Mouse (Mus musculus) Patski (cell line): ENCODE data around the gene Slc17a3. TPM values are rescaled to one million over a fixed set of nuclear protein-coding genes. Genes with fewer than 3 reads are reported as not detected.

ENCODE experiments used
- ATAC-seq: fragments of 100-300 bp; one replicate; pipeline ENCODE4 v1.8.0; 2021
- CTCF ChIA-PET: fragments of 350-600 bp; sonication (Branson Sonifier 250); formaldehyde crosslinking; loops from one replicate; lab custom pipeline; 2022; ENCODE audit warnings: inconsistent platforms; lab: Charles Lee
- POLR2A ChIA-PET: fragments of 350-600 bp; sonication (Branson Sonifier 250); formaldehyde crosslinking; loops from one replicate; lab custom pipeline; 2022; ENCODE audit warnings: antibody characterized with exemption, inconsistent platforms; lab: Charles Lee
- DNase-seq: peaks from one replicate; pipeline ENCODE4 v3.0.0-alpha.2; 2011; ENCODE audit warnings: low read depth, low spot score
- H3K27me3 ChIP-seq: fragments of 371-371 bp; one replicate; pipeline ENCODE4 v1.5.1; 2021
- CTCF ChIP-seq: fragments of 100-300 bp; IDR thresholded peaks from one replicate; pipeline ENCODE4 v1.5.1; 2021
- in situ Hi-C: fragments of 300-500 bp; cut with MboI; formaldehyde crosslinking; loops from 3 replicates; pipeline ENCODE4 v1.11.1; 2018; ENCODE audit warnings: low pct_unique_long_range_greater_than_20kb, mixed read lengths
- polyA plus RNA-seq: library from polyadenylated mRNA; unstranded; gene quantifications from one replicate; pipeline ENCODE4 v1.2.3, GENCODE M21; 2021

Gene Slc17a3
- polyA plus RNA-seq, result 0.06 TPM

- H3K27me3 ChIP-seq, result peaks cover 27% of the 10 kb centered on the region
- DNase-seq, result no peak
- ChIA-PET CTCF (interaction anchor here (0.9 kb wide), 1 partner anchor 14 kb away, joined by 3 read pairs; no protein-coding TSS in a partner anchor), POLR2A (no interaction called here)
- TF ChIP-seq CTCF, result no peak
- in situ Hi-C loops, result loop anchor here (5.0 kb wide), 1 partner anchor 458 kb away; no protein-coding TSS in a partner anchor
- ATAC-seq, result no peak
Observed at GRCm38 (mm10) chr13:23839308-23839707, at the start of gene Slc17a3. Slc17a3 (plus strand) TSS chr13:23839434.

DNA sequence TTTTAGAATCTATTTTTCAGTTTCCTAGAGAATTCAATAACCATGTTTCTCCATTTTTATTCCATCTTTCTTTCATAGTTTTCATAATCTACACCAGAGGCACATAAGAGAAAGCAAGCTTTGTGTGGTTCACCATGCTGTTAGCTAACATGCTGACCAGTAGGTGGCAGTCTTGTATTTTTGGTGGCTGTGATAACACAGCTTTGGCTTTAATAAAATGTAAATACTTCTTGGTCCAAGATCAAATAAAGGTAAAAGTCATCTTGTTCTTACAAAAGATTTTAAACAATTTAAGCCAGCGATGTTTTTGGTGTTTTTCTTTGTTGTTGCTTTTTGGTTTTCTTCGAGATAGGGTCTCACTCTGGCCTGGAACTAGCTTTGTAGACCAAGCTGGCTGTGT lies 46.7 kb upstream of the Slc17a3 start:
- ChIA-PET POLR2A (no interaction called here), CTCF (interaction anchor here (0.8 to 1.4 kb wide), 8 partner anchors 11 to 516 kb away, joined by 3 to 4 read pairs (median 3); no protein-coding TSS in a partner anchor)
- peaks cover 12% of the 10 kb centered on the region for H3K27me3 ChIP-seq
- ATAC-seq (no peak), DNase-seq (peak; percentile 10)
- in situ Hi-C loops, result loop anchor here (10.0 kb wide), 1 partner anchor 522 kb away; no protein-coding TSS in a partner anchor
- TF ChIP-seq CTCF, result peak; percentile 78

GRCm38 (mm10) chr13:23799405-23799804 lies 39.8 kb upstream of the Slc17a3 start:
- no peak for DNase-seq
- peaks cover 4% of the 10 kb centered on the region for H3K27me3 ChIP-seq
- no peak for TF ChIP-seq CTCF
- CTCF ChIA-PET, result interaction anchor here (0.9 kb wide), 1 partner anchor 13 kb away, joined by 3 read pairs; no protein-coding TSS in a partner anchor
- no peak for ATAC-seq
- POLR2A ChIA-PET, result no interaction called here
- in situ Hi-C loops, result loop anchor here (10.0 kb wide), 1 partner anchor 515 kb away; no protein-coding TSS in a partner anchor

GRCm38 (mm10) chr13:23804532-23804931 lies 34.7 kb upstream of the Slc17a3 start:
- no peak for DNase-seq
- POLR2A ChIA-PET, result no interaction called here
- ATAC-seq, result no peak
- CTCF ChIA-PET, result interaction anchor here (0.7 to 1.2 kb wide), 2 partner anchors 11 to 12 kb away, joined by 4 to 5 read pairs; no protein-coding TSS in a partner anchor
- in situ Hi-C loops, result no loop called here
- H3K27me3 ChIP-seq, result peaks cover 24% of the 10 kb centered on the region
- no peak for TF ChIP-seq CTCF

DNA sequence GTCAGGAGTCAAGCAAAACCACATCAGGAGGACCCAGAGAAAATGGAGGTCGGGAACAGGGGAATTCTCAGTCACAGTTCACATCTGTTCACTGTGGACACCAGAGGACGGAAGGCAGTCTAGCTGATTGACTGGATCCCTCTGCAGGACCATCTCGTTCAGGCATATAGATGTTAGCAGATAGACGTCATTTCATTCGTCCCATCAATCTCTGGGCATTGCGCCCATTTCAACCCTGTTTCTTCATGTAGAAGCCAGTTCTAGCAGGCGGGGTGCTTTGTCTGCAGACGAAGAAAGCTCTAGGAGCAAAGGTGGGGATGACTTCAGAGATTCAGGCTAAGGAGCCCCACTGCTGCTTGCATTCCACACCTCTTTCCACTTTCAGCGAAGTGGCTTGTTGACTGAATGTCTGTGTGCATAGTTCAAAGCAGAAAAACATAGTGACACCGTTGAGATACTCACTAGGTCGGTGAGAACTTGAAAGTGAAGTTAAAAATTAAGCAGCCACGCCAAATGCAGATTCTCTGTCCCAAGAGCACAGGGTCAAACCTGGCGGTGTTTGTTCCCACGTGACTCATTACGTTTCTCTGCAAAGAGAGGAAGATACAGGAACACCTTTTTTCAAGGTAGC lies 32.7 kb upstream of the Slc17a3 start, which contains the start of gene Slc17a2:
Gene Slc17a2, plus strand, starts transcription at position 572 of the 631 bp plus-strand sequence.
- in situ Hi-C loops, result no loop called here
- H3K27me3 ChIP-seq, result peaks cover 39% of the 10 kb centered on the region
- no peak for DNase-seq
- POLR2A ChIA-PET, result no interaction called here
- CTCF ChIA-PET, result interaction anchor here (0.9 kb wide), 1 partner anchor 14 kb away, joined by 4 read pairs; no protein-coding TSS in a partner anchor
- no peak for ATAC-seq
- TF ChIP-seq CTCF, result no peak

GRCm38 (mm10) chr13:23816148-23816547 lies 23.1 kb upstream of the Slc17a3 start:
- H3K27me3 ChIP-seq, result peaks cover 34% of the 10 kb centered on the region
- ChIA-PET CTCF (interaction anchor here (1.1 to 1.8 kb wide), 2 partner anchors 12 to 23 kb away, joined by 3 to 5 read pairs; no protein-coding TSS in a partner anchor), POLR2A (no interaction called here)
- in situ Hi-C loops, result no loop called here
- TF ChIP-seq CTCF, result peak; percentile 45
- ATAC-seq, result no peak
- DNase-seq, result no peak

DNA sequence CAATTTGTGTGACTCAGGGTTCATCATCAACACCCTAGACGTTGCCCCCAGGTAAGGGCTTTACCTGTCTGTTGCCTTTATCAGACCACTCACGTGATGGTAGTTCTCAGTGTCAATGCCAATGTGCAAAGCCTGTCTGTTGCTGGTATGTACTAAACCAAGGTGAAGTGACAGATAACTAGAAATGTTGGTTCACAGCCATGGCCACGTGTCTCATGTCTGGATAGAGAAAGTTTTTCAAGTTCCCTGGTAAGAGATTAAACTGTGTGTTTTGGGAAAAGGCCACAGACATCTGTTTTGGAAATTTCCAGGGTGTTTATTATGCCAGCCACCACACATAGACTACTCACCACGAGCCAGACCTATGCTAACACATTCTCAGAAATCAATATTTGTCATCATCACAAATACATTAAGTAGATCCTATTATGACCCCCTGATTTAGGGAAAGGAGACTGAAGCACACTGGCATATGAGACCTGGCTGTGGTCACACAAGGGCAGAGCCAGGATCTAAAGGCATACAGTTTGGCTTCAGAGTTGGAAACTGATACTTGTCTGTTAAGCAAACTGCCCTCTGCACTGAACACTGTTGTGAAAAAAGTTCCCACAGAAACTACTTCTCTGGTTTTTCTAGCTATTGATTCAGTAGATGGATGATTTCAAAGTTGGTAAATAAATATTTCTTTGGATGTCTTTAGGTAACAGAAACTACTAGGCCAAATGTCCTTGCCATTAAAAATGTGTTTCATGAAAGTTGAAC lies 18.9 kb upstream of the Slc17a3 start:
- POLR2A ChIA-PET, result interaction anchor here (1.4 kb wide), 1 partner anchor 65 kb away, joined by 3 read pairs; no protein-coding TSS in a partner anchor
- DNase-seq (no peak), ATAC-seq (no peak)
- in situ Hi-C loops, result no loop called here
- peaks cover 36% of the 10 kb centered on the region for H3K27me3 ChIP-seq
- CTCF ChIA-PET, result no interaction called here
- no peak for TF ChIP-seq CTCF

GRCm38 (mm10) chr13:23822213-23822612 lies 17.0 kb upstream of the Slc17a3 start:
- H3K27me3 ChIP-seq, result peaks cover 41% of the 10 kb centered on the region
- DNase-seq, result no peak
- no peak for TF ChIP-seq CTCF
- no peak for ATAC-seq
- ChIA-PET CTCF (no interaction called here), POLR2A (no interaction called here)
- in situ Hi-C loops, result no loop called here

GRCm38 (mm10) chr13:23826606-23827005 lies 12.6 kb upstream of the Slc17a3 start:
- POLR2A ChIA-PET, result no interaction called here
- CTCF ChIA-PET, result no interaction called here
- no peak for TF ChIP-seq CTCF
- H3K27me3 ChIP-seq, result peaks cover 39% of the 10 kb centered on the region
- in situ Hi-C loops, result no loop called here
- no peak for ATAC-seq
- DNase-seq, result no peak

- in situ Hi-C loops, result no loop called here
- DNase-seq (peak; percentile 15), ATAC-seq (no peak)
- peak; percentile 76 for TF ChIP-seq CTCF
- ChIA-PET CTCF (interaction anchor here (0.9 to 1.6 kb wide), 6 partner anchors 93 to 486 kb away, joined by 3 to 7 read pairs (median 4); no protein-coding TSS in a partner anchor), POLR2A (no interaction called here)
- peaks cover 14% of the 10 kb centered on the region for H3K27me3 ChIP-seq
Observed at GRCm38 (mm10) chr13:23833053-23833452, 6.2 kb upstream of the Slc17a3 start.
